Mouse (Mus musculus) MEL (cell line): ENCODE measurements around the gene Zfp58. TPM values are rescaled to one million over a fixed set of nuclear protein-coding genes. Genes with fewer than 3 reads are reported as not detected.
A peak's percentile ranks its signal among the peaks of the same experiment; 100 is the strongest.
"Not testable (repeated sequence)": the region's sequence is repeated elsewhere in the genome, so short reads cannot be mapped to it uniquely, and the experiment has no call there.

Experiments used
- DNase-seq: peaks from one replicate; pipeline ENCODE4 v3.0.0; 2011; ENCODE audit warnings: low read depth, low spot score
- H3K27ac ChIP-seq: 2 replicates; pipeline ENCODE4 v1.5.1; 2012; ENCODE audit warnings: low read depth, mild to moderate bottlenecking, control low read depth, low read length, moderate library complexity; ENCODE audit not compliant: control insufficient read depth
- H3K27me3 ChIP-seq, 2 experiments: fragments of 150-350 bp in 1 of 2; sonication (generic) in 1 of 2; 2 replicates each; pipeline ENCODE4 v1.6.1; 2012; ENCODE audit warnings: low read length in 2 of 2, mild to moderate bottlenecking in 2 of 2, improper control_type of control experiment in 1 of 2, moderate library complexity in 1 of 2; ENCODE audit not compliant: insufficient read depth in 2 of 2, control insufficient read depth in 1 of 2
- H3K36me3 ChIP-seq, 2 experiments: 2 replicates each; pipeline ENCODE4 v1.6.1; 2012 to 2014; ENCODE audit warnings: low read length in 2 of 2, improper control_type of control experiment in 1 of 2, inconsistent platforms in 1 of 2, mild to moderate bottlenecking in 1 of 2; ENCODE audit not compliant: insufficient read depth in 2 of 2, control insufficient read depth in 1 of 2
- H3K4me1 ChIP-seq, 2 experiments: fragments of 150-350 bp in 1 of 2; sonication (generic) in 1 of 2; 2 replicates each; pipeline ENCODE4 v1.6.1; 2012; ENCODE audit warnings: low read length in 2 of 2, improper control_type of control experiment in 1 of 2, mild to moderate bottlenecking in 1 of 2; ENCODE audit not compliant: insufficient read depth in 2 of 2, control insufficient read depth in 1 of 2
- H3K4me3 ChIP-seq, 2 experiments: fragments of 150-350 bp in 1 of 2; sonication (generic) in 1 of 2; 2 replicates each; pipeline ENCODE4 v1.5.1; 2012; ENCODE audit warnings: low read depth in 2 of 2, low read length in 2 of 2, mild to moderate bottlenecking in 2 of 2, moderate library complexity in 2 of 2, control low read depth in 1 of 2, improper control_type of control experiment in 1 of 2; ENCODE audit not compliant: control insufficient read depth in 1 of 2, insufficient read depth in 1 of 2
- H3K79me2 ChIP-seq: 2 replicates; pipeline ENCODE4 v1.6.1; 2012; ENCODE audit warnings: mild to moderate bottlenecking, low read length, moderate library complexity; ENCODE audit not compliant: control insufficient read depth, poor library complexity, insufficient read depth
- H3K9ac ChIP-seq: 2 replicates; pipeline ENCODE4 v1.6.1; 2012; ENCODE audit warnings: low read depth, mild to moderate bottlenecking, control low read depth, low read length, moderate library complexity; ENCODE audit not compliant: control insufficient read depth, poor library complexity, severe bottlenecking
- H3K9me3 ChIP-seq: fragments of 150-350 bp; sonication (generic); replicated peaks from 2 replicates; pipeline ENCODE4 v1.6.1; 2012; ENCODE audit warnings: mild to moderate bottlenecking, low read length, improper control_type of control experiment, moderate library complexity; ENCODE audit not compliant: insufficient read depth
- ELF1 ChIP-seq: IDR thresholded peaks from 2 replicates; pipeline ENCODE4 v1.6.1; 2014; ENCODE audit warnings: low read depth, mild to moderate bottlenecking, inconsistent platforms, low read length, improper control_type of control experiment, moderate library complexity
- EP300 ChIP-seq, 2 experiments: IDR thresholded peaks; 2 replicates each; pipeline ENCODE4 v1.6.1; 2011; ENCODE audit warnings: improper control_type of control experiment in 2 of 2, low read length in 2 of 2, low read depth in 1 of 2, mild to moderate bottlenecking in 1 of 2
- GABPA ChIP-seq: IDR thresholded peaks from 2 replicates; pipeline ENCODE4 v1.6.1; 2012; ENCODE audit warnings: low read depth, mild to moderate bottlenecking, inconsistent platforms, low read length, improper control_type of control experiment, moderate library complexity
- GATA1 ChIP-seq: IDR thresholded peaks from 2 replicates; pipeline ENCODE4 v1.6.1; 2011; ENCODE audit warnings: low read depth, low read length, improper control_type of control experiment
- HCFC1 ChIP-seq: IDR thresholded peaks from 2 replicates; pipeline ENCODE4 v1.6.1; 2012; ENCODE audit warnings: low read depth, mild to moderate bottlenecking, inconsistent platforms, low read length, improper control_type of control experiment, moderate library complexity
- KAT2A ChIP-seq: conservative IDR thresholded peaks from 2 replicates; pipeline ENCODE4 v1.6.1; 2012; ENCODE audit warnings: low read depth, low read length, improper control_type of control experiment, inconsistent platforms
- MAX ChIP-seq: IDR thresholded peaks from 2 replicates; pipeline ENCODE4 v1.6.1; 2011; ENCODE audit warnings: low read length, improper control_type of control experiment
- MXI1 ChIP-seq: IDR thresholded peaks from 2 replicates; pipeline ENCODE4 v1.6.1; 2011; ENCODE audit warnings: mild to moderate bottlenecking, low read depth, low read length, improper control_type of control experiment
- MYC ChIP-seq: IDR thresholded peaks from 2 replicates; pipeline ENCODE4 v1.6.1; 2011; ENCODE audit warnings: low read depth, mild to moderate bottlenecking, low read length, improper control_type of control experiment, moderate library complexity
- NRF1 ChIP-seq: IDR thresholded peaks from 2 replicates; pipeline ENCODE4 v1.6.1; 2014; ENCODE audit warnings: low read depth, mild to moderate bottlenecking, inconsistent platforms, low read length, improper control_type of control experiment, moderate library complexity; ENCODE audit not compliant: poor library complexity, insufficient read depth, severe bottlenecking
- POLR2AphosphoS2 ChIP-seq: IDR thresholded peaks from 2 replicates; pipeline ENCODE4 v1.6.1; 2011; ENCODE audit warnings: low read length, improper control_type of control experiment
- POLR2AphosphoS5 ChIP-seq: IDR thresholded peaks from 2 replicates; pipeline ENCODE4 v1.6.1; 2012; ENCODE audit warnings: low read depth, borderline replicate concordance, mild to moderate bottlenecking, inconsistent platforms, low read length, moderate library complexity, mixed read lengths
- RCOR1 ChIP-seq: IDR thresholded peaks from 2 replicates; pipeline ENCODE4 v1.6.1; 2012; ENCODE audit warnings: low read depth, mild to moderate bottlenecking, inconsistent platforms, low read length, improper control_type of control experiment
- SIN3A ChIP-seq: IDR thresholded peaks from 2 replicates; pipeline ENCODE4 v1.6.1; 2012; ENCODE audit warnings: low read length, improper control_type of control experiment, inconsistent platforms
- SMC3 ChIP-seq: IDR thresholded peaks from 2 replicates; pipeline ENCODE4 v1.6.1; 2011; ENCODE audit warnings: low read depth, low read length, improper control_type of control experiment
- TBP ChIP-seq: IDR thresholded peaks from 2 replicates; pipeline ENCODE4 v1.8.0; 2011; ENCODE audit warnings: low read depth, low read length, improper control_type of control experiment
- TCF12 ChIP-seq: IDR thresholded peaks from 2 replicates; pipeline ENCODE4 v1.6.1; 2014; ENCODE audit warnings: low read depth, mild to moderate bottlenecking, inconsistent platforms, low read length, improper control_type of control experiment, moderate library complexity
- UBTF ChIP-seq: IDR thresholded peaks from 2 replicates; pipeline ENCODE4 v1.6.1; 2012; ENCODE audit warnings: low read depth, mild to moderate bottlenecking, inconsistent platforms, low read length, improper control_type of control experiment, moderate library complexity, borderline replicate concordance; ENCODE audit not compliant: insufficient read depth
- USF1 ChIP-seq: IDR thresholded peaks from 2 replicates; pipeline ENCODE4 v1.6.1; 2014; ENCODE audit warnings: low read depth, mild to moderate bottlenecking, inconsistent platforms, low read length, improper control_type of control experiment, moderate library complexity
- ZC3H11A ChIP-seq: IDR thresholded peaks from 2 replicates; pipeline ENCODE4 v1.6.1; 2012; ENCODE audit warnings: low read depth, mild to moderate bottlenecking, inconsistent platforms, low read length, improper control_type of control experiment
- ZKSCAN1 ChIP-seq: IDR thresholded peaks from 2 replicates; pipeline ENCODE4 v1.6.1; 2012; ENCODE audit warnings: low read depth, mild to moderate bottlenecking, inconsistent platforms, low read length, improper control_type of control experiment, moderate library complexity
- polyA plus RNA-seq, 2 experiments: library from polyadenylated mRNA; stranded (reverse) in 1 of 2; unstranded in 1 of 2; fragments of >175 nt in 1 of 2; fragments of >200 nt in 1 of 2; gene quantifications; 2 replicates each; pipeline versions ENCODE4 v1.2.1 to v1.2.4; 2012; ENCODE audit warnings: low replicate concordance in 2 of 2, low read depth in 1 of 2; ENCODE audit not compliant: insufficient read length in 2 of 2, insufficient read depth in 1 of 2, missing spikeins in 1 of 2
- total RNA-seq: library from RNA; depleted of rRNA; stranded (reverse); fragments of 300-350 nt; gene quantifications from 2 replicates; pipeline ENCODE4 v1.2.3, GENCODE M21; 2012

Gene Zfp58
- total and polyA plus RNA-seq, 3 experiments: 3.2 to 4.8 TPM; not detected in 1

DNA sequence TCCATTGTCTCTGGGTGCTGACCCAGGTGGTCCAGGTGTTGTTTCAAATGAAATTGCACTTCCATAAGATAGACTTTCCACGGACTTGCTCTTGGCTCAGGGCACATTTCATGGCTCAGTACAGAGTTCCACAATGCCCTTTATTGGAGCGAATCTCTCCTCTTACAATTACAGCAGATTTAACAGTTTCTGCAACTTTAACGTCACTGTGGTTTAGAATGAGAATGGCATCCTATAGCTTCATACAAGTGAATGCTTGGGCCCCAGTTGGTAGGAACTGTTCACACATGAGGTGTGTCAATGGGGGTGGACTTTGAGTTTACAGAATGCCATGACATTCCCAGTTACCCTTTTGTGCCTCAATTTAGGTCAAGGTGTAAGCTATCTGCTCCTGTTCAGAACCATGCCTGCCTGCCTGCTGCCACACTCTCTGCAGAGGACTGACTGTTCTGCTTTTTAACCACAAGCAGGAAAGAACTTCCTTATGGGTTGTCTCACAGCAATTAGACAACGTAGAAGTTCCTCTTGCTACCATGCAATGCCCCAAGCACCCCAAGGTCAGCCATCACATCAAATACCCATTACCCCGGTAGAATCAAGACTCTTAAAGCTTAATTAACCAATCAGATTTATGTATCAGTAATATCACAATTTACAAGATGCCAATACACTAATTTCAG is 36.7 kb downstream of the Zfp58 start:
- not testable (repeated sequence) for H3K27me3 ChIP-seq, H3K4me1 ChIP-seq, H3K9me3 ChIP-seq, H3K27ac ChIP-seq, H3K79me2 ChIP-seq, H3K9ac ChIP-seq, H3K4me3 ChIP-seq, H3K36me3 ChIP-seq
- peak; percentile 67 for DNase-seq
- TF ChIP-seq EP300 (IDR thresholded peaks at IDR 0.05; ENCODE audit: low read depth in 1 of 2, low read length in 2 of 2): 0 out of 4 replicates have a peak, but pooled peaks of 1 of the 2 experiments have one; percentile 39

DNA sequence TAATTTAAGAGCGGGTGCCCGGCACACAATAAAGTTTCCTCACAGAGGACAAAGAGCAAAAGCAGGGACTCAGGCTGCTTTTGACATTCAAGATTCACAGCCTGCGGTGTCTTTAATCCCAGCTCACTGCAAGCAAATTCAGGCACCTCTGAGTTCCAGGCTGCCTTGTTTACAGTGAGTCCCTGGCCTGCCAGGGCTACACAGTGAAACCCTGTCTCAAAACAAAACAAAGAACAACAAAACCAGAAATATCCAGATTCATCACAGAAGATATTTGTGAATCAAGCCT is 48.4 kb downstream of the Zfp58 start:
- peak overlapping the region; percentile 73 for H3K9ac ChIP-seq
- H3K27me3 ChIP-seq: no peaks in the 10 kb centered on the region
- TF ChIP-seq NRF1 (no peak), SMC3 (no peak), USF1 (no peak), EP300 (IDR thresholded peaks at IDR 0.05; ENCODE audit: low read depth in 1 of 2, low read length in 2 of 2) (no peak), KAT2A (no peak), HCFC1 (no peak), ZC3H11A (no peak), UBTF (no peak), MAX (no peak), ELF1 (no peak), POLR2AphosphoS5 (no peak)
- TF ChIP-seq, all 39 proteins: peak for 0
- no peak for DNase-seq
- Histone ChIP-seq H3K27ac (peak overlapping the region; percentile 71), H3K79me2 (no peaks in the 10 kb centered on the region; the same call in 1 of the 2 replicates), H3K4me1 (no peaks in the 10 kb centered on the region), H3K9me3 (no peaks in the 10 kb centered on the region), H3K36me3 (no peaks in the 10 kb centered on the region), H3K4me3 (peak overlapping the region; percentile 83)

DNA sequence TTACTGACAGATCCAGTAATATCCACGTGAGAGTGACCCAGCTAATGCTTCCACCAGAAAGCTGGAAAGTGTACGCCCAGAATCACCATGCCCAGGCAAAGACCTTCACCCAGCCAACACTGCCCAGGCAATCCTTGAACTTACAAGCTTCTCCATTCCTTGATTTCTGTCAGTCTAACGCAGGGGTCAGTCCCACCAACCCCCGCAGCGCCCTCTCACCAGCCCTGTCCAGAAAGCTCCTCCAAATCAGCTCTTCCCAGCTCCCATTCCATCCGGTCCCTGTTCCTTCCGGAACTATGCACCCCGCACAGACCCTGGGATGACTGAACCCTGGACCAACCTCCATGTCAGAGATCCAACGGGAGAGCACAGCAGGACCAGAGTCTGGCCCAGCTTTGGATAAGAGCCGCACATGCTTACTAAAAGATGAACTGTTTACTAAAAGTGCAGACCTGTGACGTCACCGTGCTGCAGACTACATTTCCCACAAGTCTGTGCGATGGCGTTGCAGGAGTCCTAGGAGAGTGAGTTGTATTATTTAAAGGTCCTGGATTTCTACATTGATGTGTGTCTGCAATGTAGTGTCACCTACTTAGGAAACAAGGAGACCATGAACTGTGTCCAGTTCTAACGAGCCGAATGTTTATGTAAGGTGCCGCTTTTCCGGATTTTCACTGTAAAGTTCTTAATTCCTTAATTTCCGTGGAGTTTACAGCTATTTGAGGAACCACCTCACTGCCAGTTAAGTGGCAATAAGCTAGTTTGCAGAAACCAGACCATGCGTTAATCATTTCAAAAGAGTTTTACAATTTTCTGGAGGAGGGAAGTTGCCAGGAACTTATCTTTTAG is 49.0 kb downstream of the Zfp58 start, which contains the start of gene Zfp874a:
Gene Zfp874a, minus strand, starts transcription at position 453 of the 849 bp plus-strand sequence.
- Histone ChIP-seq H3K27me3 (no peaks in the 10 kb centered on the region), H3K4me3 (peak within 1 kb of the TSS; percentile 83), H3K27ac (peak within 1 kb of the TSS; percentile 71), H3K79me2 (no peaks in the 10 kb centered on the region; the same call in 1 of the 2 replicates), H3K9ac (peak within 1 kb of the TSS; percentile 73), H3K36me3 (no peaks in the 10 kb centered on the region), H3K4me1 (no peaks in the 10 kb centered on the region), H3K9me3 (no peaks in the 10 kb centered on the region)
- TF ChIP-seq MAX: peak; percentile 73
- TF ChIP-seq POLR2AphosphoS2: peak; percentile 23; the same call in 1 of the 2 replicates
- peak; percentile 92 for TF ChIP-seq HCFC1
- peak; percentile 94 for TF ChIP-seq SIN3A
- TF ChIP-seq MXI1: peak; percentile 88
- no peak for TF ChIP-seq ZKSCAN1
- no peak for TF ChIP-seq GATA1
- peak; percentile 59; the same call in 1 of the 2 replicates for TF ChIP-seq MYC
- TF ChIP-seq TCF12: 0 out of 2 replicates have a peak, but pooled peaks have one; percentile 8
- 0 out of 2 replicates have a peak, but pooled peaks have one; percentile 40 for TF ChIP-seq NRF1
- TF ChIP-seq ELF1: peak; percentile 51; the same call in 1 of the 2 replicates
- TF ChIP-seq GABPA: no peak
- no peak for TF ChIP-seq RCOR1
- TF ChIP-seq TBP: 0 out of 2 replicates have a peak, but pooled peaks have one; percentile 35
- peak; percentile 71 for TF ChIP-seq KAT2A
- DNase-seq: peak; percentile 94
